Mouse (Mus musculus) T-helper 2 cell (primary cell): ENCODE data around the gene Ryr1.
"Not testable (repeated sequence)": the region's sequence is repeated elsewhere in the genome, so short reads cannot be mapped to it uniquely, and the experiment has no call there.

Experiments used
- in situ Hi-C: fragments of 300-600 bp; cut with MboI, MseI; formaldehyde crosslinking; loops from one replicate; pipeline ENCODE4 v1.15.1; 2025; ENCODE audit warnings: high pct_unique_total_duplicates

Gene Ryr1

DNA sequence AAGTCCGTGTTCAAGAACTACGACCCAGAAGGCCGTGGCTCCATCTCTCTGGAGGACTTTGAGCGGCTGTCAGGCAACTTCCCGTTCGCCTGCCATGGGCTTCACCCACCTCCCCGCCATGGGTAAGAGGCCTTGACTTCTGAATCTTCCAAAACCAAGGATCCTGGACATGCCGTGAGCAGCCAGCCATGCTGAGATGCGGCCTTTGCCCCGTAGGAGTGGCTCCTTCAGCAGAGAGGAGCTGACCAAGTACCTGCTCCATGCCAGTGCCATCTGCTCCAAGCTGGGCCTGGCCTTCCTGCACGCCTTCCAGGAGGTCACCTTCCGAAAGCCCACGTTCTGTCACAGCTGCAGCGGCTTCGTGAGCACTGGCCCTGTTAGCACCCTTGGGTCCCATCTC lies 23.8 kb upstream of the Ryr1 start:
- in situ Hi-C loops, result no loop called here

DNA sequence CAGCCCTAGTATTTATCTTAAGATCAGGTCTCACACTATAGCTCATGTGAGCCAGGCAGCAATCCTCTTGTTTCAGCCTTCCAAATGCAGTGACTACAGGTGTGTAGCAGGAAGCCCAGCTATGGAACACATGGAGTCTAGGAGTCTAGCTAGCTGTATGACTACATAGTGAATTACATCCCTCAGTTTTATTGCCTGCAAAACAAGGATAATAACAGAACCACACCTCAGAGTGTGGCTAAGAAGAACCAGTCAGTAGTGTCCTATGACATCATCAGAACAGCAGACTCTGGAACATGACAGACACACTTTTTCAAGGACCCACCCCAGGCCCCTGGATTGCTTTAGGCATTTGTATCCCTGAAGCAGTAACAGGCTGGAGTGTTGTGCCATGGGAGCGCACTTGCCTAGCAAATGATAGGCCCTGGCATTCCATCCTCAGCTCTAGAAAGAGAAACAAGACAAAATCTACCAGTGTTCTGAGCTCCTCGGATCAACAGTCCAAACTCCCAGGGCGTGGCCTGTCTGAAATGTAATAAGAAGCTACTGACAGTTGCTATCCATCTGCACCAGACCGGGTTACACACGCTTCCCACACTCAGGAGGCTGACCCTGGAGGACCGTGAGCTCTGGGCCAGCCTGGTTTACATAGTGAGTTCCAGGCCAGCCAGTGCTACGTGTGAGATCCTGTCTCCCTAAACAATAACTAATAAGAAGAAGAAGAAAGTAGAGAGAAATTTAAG lies 21.8 kb upstream of the Ryr1 start:
- in situ Hi-C loops, result no loop called here

DNA sequence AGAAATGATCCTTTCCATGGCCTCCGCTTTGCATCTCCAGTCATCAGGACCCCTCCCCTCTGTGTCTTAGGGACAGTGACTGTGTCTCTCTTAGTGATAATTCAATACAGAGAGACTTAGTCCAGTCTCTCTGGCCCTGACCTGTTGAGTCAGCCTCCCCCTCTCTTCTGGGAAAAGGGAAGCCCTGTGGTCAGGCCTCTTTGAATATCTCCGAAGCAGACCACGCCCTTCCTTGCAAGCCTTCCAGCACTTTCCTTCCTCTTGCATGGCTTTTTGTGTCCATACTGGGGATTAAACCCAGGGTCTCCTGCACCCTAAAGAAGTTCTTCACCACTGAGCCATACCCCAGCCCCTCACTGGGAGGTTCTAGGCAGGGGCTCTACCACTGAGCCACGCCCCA lies 19.0 kb upstream of the Ryr1 start:
- in situ Hi-C loops, result no loop called here

DNA sequence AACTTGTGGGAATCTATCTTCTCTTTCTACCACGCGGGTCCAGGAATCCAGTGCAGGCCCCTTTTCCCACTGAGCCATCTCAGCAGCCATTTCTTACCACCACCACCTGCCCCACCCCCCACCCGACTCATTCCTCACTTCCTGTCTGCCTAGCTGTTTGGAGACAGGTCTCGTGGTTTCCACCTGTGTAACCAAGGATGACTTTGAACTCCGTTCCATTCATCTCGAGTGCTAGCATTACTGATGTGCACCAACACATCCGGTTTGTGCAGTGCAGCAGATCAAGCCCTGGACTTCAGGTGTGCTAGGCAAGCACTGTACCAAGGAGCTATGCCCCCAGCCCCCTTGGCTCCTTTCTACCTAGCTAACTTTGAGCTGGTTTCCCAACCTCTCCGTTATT lies 16.4 kb upstream of the Ryr1 start:
- in situ Hi-C loops, result no loop called here

DNA sequence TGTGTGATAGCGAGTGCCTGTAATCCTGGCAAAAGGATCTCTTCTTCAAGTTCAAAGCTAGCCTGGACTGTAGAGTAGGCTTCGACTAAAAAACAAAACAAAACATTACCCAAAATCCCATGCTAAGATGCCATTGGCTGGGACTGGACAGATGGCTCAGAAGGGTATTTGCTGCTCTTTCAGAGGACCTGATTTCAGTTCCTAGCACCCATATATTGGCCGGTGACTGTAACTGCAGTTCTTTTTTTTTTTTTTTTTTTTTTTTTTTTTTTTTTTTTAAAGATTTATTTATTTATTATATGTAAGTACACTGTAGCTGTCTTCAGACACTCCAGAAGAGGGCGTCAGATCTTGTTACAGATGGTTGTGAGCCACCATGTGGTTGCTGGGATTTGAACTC lies 14.3 kb upstream of the Ryr1 start:
- in situ Hi-C loops, result not testable (repeated sequence)

DNA sequence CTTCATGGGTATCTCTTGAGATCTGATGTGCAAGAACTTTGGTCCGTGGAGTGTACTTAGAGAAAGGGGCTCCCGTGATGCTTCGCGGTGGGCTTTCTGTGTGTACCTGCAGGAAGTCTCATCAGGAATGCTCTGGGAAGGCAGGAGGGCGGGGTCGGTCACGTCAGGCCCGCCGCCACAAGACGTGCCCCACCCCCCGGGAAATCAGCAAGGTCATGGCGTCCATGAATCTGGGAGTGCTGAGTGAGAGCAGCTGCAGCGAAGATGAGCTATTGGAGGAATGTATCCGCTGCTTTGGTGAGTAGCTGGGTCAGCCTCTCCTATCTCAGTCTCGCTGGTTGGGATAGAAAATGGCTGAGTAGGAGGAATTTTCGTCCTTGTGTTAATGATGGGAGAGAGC lies 12.4 kb upstream of the Ryr1 start:
- in situ Hi-C loops, result no loop called here

DNA sequence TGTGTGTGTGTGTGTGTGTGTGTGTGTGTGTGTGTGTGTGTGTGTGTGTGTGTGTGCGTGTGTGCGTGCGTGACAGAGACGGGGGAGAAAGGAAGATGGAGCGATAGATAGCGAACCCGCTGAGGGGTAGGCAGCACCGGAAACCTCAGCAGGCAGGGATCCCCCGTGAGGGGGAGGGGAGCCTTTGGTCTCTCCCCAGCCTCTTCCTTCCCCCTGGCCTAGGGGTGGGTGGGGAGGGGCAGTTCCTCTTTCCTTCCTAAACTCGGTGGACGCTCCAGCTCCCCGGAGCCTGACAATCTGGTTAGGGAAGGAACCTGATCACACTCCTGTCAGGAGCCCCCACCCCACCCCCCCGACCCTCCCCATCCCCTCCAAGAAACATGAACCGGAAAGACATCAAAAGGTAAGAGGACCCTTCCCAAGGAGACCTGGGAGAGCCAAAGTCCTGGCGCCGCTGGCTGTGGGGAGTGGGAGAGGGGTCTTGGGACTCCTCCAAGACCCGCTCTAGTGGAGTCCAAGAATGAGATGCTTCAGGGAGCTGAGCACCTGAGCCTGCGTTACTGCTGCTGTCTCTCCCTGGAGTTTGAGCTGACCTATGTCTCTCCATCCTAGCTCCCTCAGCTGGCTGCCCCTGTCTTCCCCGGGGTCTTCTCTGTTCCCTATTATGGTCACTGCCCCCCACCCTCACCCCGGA lies 9.9 kb upstream of the Ryr1 start, which contains the start of gene Rasgrp4:
Gene Rasgrp4 (plus strand): TSS at position 159 of the 694 bp plus-strand sequence.
- in situ Hi-C loops, result no loop called here

DNA sequence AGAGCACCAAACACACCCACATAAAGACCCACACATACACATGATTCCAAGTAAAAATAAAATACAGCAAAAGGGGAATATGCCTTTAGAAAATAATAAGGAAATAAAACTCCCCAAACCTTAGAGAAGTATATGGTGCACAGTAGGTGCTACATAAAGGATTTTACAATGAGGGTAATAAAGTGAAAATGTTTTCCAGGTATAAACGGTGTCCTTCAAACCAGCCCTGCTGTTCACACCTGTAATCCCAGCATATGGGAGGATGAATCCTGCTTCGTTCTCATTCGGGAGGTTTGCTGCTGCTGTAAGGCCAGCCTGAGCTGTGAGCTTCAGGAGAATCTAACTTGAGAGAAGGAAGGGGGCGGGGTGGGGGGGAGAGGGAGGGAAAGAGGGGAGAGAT lies 9.3 kb upstream of the Ryr1 start:
- in situ Hi-C loops, result no loop called here

DNA sequence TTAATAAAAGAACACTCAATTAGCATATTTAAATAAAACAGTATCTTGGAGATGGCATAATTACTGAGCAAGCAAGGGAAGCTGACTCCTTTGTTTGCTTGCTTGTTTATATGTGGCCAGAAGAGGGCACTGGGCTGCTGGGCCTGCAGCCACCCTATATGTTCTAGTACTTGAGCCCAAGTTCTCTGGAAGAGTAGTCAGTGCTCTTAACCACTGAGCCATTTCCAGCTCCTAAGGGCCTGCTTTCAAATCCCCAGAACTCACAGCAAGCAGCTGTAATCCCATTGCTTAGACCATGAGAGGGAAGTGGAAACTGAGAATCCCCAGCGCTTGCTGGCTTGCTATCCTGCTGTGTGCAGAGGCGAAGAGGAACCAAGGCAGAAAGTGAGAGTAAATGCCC lies 3.7 kb upstream of the Ryr1 start:
- in situ Hi-C loops, result loop anchor here (5.0 kb wide), 1 partner anchor 44 kb away; the partner anchor contains the start of genes Ggn and Spred3

DNA sequence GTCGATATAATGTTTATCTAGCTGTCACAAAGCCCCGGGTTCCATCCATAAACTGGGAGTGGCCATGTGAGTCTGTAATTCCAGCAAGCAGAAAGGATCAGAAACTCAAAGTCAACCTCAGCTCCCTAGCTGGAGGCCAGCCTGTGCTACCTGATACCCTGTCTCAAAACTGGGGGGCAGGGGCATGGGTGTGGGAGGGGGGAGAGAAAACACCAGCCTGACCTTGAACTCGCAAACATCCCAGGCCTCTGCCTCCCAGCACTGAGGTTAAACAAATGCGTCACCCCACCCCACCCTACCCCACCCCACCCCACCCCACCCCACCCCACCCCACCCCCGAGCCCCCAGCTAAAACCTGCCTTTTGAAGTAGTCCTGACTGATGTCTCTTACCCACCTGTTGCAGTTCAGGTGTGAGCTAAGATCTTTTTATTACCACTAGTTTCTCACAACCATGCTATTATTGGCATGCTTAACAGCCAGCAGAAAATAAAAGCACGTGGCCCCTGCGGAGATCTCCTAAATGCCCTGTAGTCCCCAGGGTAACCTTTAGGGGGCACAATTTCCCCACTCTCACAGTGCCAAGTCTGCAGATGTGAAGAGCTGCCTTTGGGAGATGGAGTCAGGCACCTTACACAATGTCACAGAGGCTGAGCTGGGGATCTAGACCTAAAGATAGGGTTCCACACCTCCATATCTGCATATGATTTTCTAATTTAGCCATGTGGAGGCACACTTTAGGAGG lies 1.4 kb upstream of the Ryr1 start:
- in situ Hi-C loops, result loop anchor here (5.0 kb wide), 1 partner anchor 46 kb away; the partner anchor contains the start of genes Ggn and Spred3

DNA sequence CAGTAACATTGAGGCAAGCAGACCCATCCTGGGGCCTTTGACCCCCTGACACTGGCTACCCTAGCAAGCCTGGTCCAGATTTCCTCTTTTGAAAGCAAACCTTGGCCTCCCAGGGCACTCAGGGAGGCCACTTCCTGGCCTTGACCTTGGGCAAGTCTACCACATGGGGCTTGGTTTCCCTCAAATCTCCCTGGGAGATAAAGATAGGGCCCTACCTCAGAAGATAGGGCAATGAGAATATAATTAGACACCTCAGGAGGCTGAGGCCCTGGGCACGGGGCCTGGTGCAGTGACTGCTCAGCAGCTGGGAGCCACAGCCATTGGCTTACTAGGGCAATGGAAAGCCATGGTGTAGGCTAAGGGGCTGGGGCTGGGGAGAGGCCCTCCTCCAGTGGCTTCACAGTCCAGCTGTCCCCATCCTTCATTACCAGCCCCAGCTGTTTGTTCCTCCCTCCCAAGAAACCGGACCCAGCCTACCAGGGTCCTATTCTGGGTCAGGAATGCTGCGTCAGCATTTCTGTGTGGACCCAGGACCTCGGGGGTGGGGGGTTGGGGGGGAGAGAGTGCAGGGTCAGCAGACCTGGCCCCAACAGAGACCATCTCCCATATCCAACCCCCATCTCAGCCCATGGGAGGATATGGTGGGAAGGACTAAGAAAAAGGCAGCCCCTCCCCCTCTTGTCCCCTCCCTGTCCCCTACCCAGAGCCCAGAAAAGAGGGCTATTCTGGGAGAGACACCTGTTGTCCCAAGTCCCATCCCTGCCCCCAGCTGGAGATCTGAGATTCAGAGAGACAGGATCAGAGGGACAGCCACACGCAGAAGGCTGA lies 1.2 kb downstream of the Ryr1 start:
- in situ Hi-C loops, result no loop called here

DNA sequence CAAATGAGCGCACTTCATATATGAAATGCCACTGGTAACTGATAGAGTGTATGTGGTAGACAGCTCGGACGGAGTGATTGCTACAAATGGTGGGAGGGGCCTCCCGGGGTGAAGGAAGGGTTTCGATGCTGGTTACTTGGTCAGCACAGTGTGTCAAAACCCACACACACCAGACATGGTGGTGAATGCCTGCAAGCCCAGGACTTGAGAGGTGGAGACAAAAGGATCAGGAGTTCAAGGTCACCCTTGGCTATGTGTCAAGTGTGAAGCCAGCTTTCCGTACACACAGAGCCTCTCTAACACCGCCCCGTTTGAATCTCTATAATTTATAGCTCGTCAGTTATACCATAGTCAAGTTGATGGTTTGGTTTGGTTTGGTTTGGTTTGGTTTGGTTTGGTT lies 2.2 kb downstream of the Ryr1 start:
- in situ Hi-C loops, result no loop called here

DNA sequence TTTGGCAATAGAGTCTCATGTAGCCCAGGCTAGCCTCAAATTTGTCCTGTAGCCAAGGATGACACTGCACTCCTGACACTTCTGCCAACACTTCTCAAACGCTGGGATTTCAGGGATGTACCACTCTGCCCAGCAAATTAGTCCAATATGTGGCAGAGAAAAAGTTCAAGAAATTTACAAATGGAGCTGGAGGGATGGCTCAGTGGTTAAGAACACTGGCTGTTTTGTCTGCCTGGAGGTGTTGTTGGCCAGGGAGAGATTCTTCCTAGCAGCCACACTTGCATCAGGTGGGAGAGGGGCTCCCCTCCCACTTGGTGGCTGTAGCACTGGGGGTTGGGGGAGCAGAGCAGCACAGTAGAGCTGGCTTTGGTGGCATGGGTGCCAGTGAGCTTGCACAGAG lies 5.5 kb downstream of the Ryr1 start:
- in situ Hi-C loops, result loop anchor here (5.0 kb wide), 1 partner anchor 47 kb away; no protein-coding TSS in a partner anchor

DNA sequence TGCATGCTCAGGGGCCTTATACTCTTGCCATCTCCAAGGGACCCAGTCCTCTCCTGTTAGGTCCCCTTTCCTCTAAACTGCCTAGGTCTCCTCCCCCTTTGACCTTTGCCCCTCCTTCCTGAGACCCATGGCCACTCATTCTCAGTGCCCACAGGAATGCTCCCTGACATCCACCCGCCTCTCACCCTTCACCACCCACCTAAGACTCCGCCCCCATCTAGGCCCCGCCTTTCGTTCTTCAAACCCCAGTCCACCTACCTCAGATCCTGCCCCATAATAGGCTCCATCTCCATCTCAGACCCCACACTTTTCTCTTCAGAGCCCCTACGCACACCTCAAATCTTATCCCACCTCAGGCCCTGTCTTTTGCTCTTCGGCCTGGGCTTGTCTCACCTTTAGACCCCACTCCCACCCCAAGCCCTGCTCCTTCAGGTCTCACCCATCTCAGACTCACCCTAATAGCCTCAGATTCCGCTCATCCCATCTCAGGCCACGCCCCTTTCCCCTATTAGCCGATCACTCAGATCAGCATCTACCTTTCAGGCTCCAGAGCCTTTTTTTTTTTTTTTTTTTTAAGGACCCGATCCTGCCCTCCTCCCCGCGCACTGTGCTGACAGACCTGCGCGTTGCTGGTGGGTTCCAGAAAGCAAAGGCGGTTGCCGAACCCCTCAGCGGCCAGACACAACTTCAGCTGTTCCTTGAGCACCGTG lies 6.7 kb downstream of the Ryr1 start:
- in situ Hi-C loops, result loop anchor here (5.0 kb wide), 1 partner anchor 46 kb away; no protein-coding TSS in a partner anchor

DNA sequence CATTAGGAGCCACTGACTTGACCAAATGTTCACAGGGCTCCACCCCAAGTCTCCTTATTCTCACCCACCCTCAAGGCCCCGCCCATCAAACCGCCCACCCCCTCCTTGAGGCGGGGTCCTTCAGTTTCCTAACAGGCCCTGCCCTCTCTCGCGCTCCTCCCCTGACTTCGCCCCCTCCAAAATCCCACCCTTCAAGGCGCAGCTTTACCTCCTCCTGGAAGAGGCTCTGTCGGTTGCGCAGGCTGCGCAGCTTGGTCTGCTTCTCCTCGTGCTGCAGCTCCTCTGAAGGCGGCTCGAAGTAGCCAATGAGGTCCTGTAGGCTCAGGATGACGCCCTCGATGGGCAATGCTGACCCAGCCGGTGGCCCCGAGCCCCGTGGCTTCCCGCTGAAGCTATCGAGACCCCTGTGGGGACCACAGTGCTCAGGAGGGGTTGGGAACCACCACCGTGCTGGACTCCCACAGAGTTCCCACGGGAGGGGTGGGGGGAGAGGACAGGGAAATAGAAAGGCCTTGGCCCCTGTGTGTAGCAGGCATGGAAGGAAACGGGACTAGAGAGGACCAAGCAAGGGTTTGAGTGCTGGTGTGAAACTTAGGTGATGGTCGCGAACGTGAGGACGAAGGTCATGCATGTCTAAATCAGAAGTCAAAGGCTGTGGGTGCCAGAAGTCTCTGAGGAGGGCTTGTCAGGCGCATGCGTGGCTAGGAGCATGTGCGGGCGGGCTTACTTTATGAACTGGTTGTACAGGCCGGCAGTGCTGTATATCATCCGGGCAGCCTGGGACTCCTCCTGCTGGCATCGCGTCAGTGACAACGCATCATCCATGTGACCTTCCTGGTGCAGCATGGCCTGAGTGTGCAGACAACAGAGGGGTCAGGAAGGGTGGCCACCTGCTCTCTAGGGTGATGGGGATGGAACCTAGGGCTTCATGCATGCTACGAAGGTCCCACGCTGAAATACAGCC lies 15.7 kb downstream of the Ryr1 start:
- in situ Hi-C loops, result no loop called here

DNA sequence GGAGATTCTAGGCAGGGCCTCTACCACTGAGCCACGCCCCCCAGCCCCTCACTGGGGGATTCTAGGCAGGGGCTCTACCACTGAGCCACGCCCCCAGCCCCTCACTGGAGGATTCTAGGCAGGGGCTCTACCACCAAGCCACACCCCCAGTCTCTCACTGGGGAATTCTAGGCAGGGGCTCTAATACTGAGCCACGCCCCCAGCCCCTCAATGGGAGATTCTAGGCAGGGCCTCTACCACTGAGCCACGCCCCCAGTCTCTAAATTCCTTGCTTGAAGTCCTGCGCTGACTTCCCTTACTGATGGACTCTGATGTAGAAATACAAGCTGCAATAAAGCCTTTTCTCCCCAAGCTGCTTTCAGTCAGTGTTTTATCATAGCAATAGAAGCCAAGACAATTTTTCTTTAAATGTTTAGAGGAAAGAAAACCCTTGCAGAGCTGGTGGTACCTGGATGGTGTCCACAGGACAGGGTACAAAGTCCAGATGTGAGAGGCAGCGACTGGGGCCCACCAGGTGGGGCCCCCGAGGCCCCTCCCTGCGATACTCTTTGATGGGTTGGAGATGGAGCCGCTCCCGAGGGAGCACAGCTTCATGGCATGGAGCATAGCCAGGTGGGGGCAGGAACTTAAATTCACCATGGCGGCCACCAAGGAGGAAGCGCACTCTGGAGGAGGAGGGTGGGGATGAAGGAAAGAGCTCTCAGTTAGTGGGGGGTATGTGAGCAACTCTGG lies 23.5 kb downstream of the Ryr1 start:
- in situ Hi-C loops, result no loop called here

DNA sequence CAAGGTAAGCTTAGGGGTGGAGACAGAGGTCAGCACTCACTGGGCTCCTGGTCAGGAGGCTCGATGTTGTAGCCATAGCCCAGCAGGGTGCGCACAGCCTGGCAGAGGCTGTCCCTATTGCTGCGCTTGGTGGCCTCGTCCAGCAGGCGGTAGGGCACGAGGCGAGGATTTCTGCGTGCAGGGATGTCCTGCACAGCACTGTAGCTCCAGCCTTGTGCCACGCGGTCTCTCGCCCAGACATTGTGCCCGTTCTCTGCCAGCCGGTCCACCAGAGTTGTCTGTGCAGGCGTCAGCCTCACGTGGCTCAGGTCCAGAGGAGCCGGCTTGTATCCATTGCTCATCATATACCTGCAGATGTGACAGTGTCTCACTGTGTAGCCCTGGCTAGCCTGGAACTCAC lies 27.8 kb downstream of the Ryr1 start:
- in situ Hi-C loops, result loop anchor here (25.0 kb wide), 1 partner anchor 985 kb away; no protein-coding TSS in a partner anchor

DNA sequence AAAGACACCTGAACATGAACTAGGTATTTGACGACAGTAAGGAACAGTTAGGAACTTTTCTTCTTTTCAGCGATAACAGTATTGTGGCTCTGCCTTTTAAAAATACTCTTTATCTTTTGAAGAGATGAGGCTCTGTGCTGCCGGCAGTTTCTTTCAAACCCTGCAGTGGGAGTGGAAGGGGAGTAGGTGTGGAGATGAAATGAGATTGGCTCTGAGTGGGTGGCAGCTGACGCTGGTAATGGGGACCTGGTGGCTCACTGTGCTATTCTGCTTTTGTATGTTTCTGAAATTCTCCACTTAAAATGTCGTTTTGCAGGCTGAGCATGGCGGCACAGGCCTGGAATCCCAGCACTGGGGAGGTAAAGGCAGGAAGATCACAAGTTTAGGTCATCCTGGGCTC lies 36.2 kb downstream of the Ryr1 start:
- in situ Hi-C loops, result loop anchor here (5.0 to 25.0 kb wide), 2 partner anchors 37 to 977 kb away; no protein-coding TSS in a partner anchor

DNA sequence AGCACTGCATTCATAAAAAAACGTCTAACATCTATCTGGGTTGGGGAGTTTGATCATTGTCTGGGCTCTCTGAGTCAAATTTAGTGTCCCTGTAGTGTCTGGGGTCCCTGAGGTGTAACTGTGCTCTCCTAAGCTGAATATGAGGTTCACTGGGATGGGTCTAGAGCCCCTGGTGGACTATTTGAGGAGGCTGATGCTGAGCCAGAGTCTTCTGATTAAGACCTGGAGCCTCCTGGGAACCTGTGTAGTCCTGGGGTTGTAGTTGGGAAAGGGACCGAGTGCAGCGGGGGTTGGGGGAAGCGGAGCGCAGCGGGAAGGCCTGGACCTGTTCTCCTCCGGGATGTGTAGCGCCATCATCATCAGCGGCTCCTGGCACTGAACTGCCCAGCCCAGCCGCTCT lies 38.1 kb downstream of the Ryr1 start:
- in situ Hi-C loops, result loop anchor here (5.0 to 25.0 kb wide), 2 partner anchors 35 to 975 kb away; no protein-coding TSS in a partner anchor
